Mouse (Mus musculus) layer of hippocampus, adult 9-10 months (tissue): Measurements from ENCODE around the gene Bnip1.

Experiments
- DNase-seq: peaks from one replicate; pipeline ENCODE4 v3.0.0; 2022; ENCODE audit warnings: low spot score

Gene Bnip1

GRCm38 (mm10) chr17:26780750-26781571 is at the start of gene Bnip1:
TSS of gene Bnip1 (plus strand) at chr17:26781066.
- DNase-seq = peak; percentile 48

GRCm38 (mm10) chr17:26742581-26742980 is 38.3 kb upstream of the Bnip1 start:
- no peak for DNase-seq

- DNase-seq = no peak
Observed at GRCm38 (mm10) chr17:26743294-26743693, 37.6 kb upstream of the Bnip1 start.

GRCm38 (mm10) chr17:26749975-26750374 is 30.9 kb upstream of the Bnip1 start:
- no peak for DNase-seq

- no peak for DNase-seq
Observed at GRCm38 (mm10) chr17:26752297-26752696, 28.6 kb upstream of the Bnip1 start.

- no peak for DNase-seq
Observed at GRCm38 (mm10) chr17:26753476-26753875, 27.4 kb upstream of the Bnip1 start.

GRCm38 (mm10) chr17:26767100-26767753 is 13.6 kb upstream of the Bnip1 start:
- DNase-seq = no peak

- DNase-seq = no peak
Observed at GRCm38 (mm10) chr17:26767754-26768124, 13.1 kb upstream of the Bnip1 start.

- no peak for DNase-seq
Observed at GRCm38 (mm10) chr17:26776211-26776610, 4.7 kb upstream of the Bnip1 start.

- no peak for DNase-seq
Observed at GRCm38 (mm10) chr17:26778001-26778400, 2.9 kb upstream of the Bnip1 start.

GRCm38 (mm10) chr17:26778430-26779100 is 2.3 kb upstream of the Bnip1 start:
- DNase-seq = no peak

GRCm38 (mm10) chr17:26779471-26779870 is 1.4 kb upstream of the Bnip1 start:
- no peak for DNase-seq

- DNase-seq = no peak
Observed at GRCm38 (mm10) chr17:26781610-26782043, 761 bp downstream of the Bnip1 start.

- no peak for DNase-seq
Observed at GRCm38 (mm10) chr17:26784525-26784924, 3.7 kb downstream of the Bnip1 start.

GRCm38 (mm10) chr17:26786586-26786985 is 5.7 kb downstream of the Bnip1 start:
- no peak for DNase-seq

GRCm38 (mm10) chr17:26788986-26789385 is 8.1 kb downstream of the Bnip1 start:
- DNase-seq = no peak

- no peak for DNase-seq
Observed at GRCm38 (mm10) chr17:26789460-26790268, 8.8 kb downstream of the Bnip1 start.

GRCm38 (mm10) chr17:26790269-26791214 is 9.7 kb downstream of the Bnip1 start:
- DNase-seq = no peak

GRCm38 (mm10) chr17:26791580-26791979 is 10.7 kb downstream of the Bnip1 start:
- no peak for DNase-seq

- DNase-seq = no peak
Observed at GRCm38 (mm10) chr17:26792096-26792495, 11.2 kb downstream of the Bnip1 start.
